Mouse (Mus musculus): ENCODE data around the gene Nsun5. TPM values are rescaled to one million over a fixed set of nuclear protein-coding genes. Genes with fewer than 3 reads are reported as not detected.
A peak's percentile ranks its signal among the peaks of the same experiment; 100 is the strongest.

The Nsun5 gene
- 33.6 and 34.4 TPM in 2 replicates for polyA plus RNA-seq (2012; rRNA removed)

- 0 out of 2 replicates have a peak, but pooled peaks have one; percentile 43 for TF ChIP-seq POLR2A (IDR thresholded peaks at IDR 0.05; ENCODE audit: extremely low read depth, insufficient read depth, low read length)
- no peak for TF ChIP-seq CTCF (IDR thresholded peaks at IDR 0.05; ENCODE audit: extremely low read depth, insufficient read depth, low read length)
- peak within 1 kb of the TSS; percentile 98 for H3K4me3 ChIP-seq (ENCODE audit: insufficient read depth, low read length)
- 0 out of 2 replicates have a peak within 1 kb of the TSS, but pooled peaks have one; percentile 7 for H3K27ac ChIP-seq (ENCODE audit: insufficient read depth, low read length)
- H3K4me1 ChIP-seq (ENCODE audit: control insufficient read depth, insufficient read depth, low read length) = peaks cover 4% of the 10 kb centered on the region; the same call in 1 of the 2 replicates
Observed at GRCm38 (mm10) chr5:135369787-135370654, at the start of gene Nsun5. Gene Nsun5, plus strand, starts transcription at chr5:135369953.

- Histone ChIP-seq H3K4me1 (ENCODE audit: control insufficient read depth, insufficient read depth, low read length) (no peaks in the 10 kb centered on the region), H3K27ac (ENCODE audit: insufficient read depth, low read length) (no peak overlapping the region), H3K4me3 (ENCODE audit: insufficient read depth, low read length) (no peak overlapping the region)
- no peak for TF ChIP-seq CTCF (IDR thresholded peaks at IDR 0.05; ENCODE audit: extremely low read depth, insufficient read depth, low read length)
- no peak for TF ChIP-seq POLR2A (IDR thresholded peaks at IDR 0.05; ENCODE audit: extremely low read depth, insufficient read depth, low read length)
Observed at GRCm38 (mm10) chr5:135322197-135322596, 47.6 kb upstream of the Nsun5 start.

- no peak for TF ChIP-seq CTCF (IDR thresholded peaks at IDR 0.05; ENCODE audit: extremely low read depth, insufficient read depth, low read length)
- no peak for TF ChIP-seq POLR2A (IDR thresholded peaks at IDR 0.05; ENCODE audit: extremely low read depth, insufficient read depth, low read length)
- H3K4me3 ChIP-seq (ENCODE audit: insufficient read depth, low read length) = no peak overlapping the region
- H3K4me1 ChIP-seq (ENCODE audit: control insufficient read depth, insufficient read depth, low read length) = no peaks in the 10 kb centered on the region
- H3K27ac ChIP-seq (ENCODE audit: insufficient read depth, low read length) = no peak overlapping the region
Observed at GRCm38 (mm10) chr5:135326121-135326659, 43.6 kb upstream of the Nsun5 start.

GRCm38 (mm10) chr5:135329471-135329870, 40.3 kb upstream of the Nsun5 start:
- no peak for TF ChIP-seq POLR2A (IDR thresholded peaks at IDR 0.05; ENCODE audit: extremely low read depth, insufficient read depth, low read length)
- no peak for TF ChIP-seq CTCF (IDR thresholded peaks at IDR 0.05; ENCODE audit: extremely low read depth, insufficient read depth, low read length)
- H3K4me1 ChIP-seq (ENCODE audit: control insufficient read depth, insufficient read depth, low read length) = no peaks in the 10 kb centered on the region
- no peak overlapping the region for H3K27ac ChIP-seq (ENCODE audit: insufficient read depth, low read length)
- H3K4me3 ChIP-seq (ENCODE audit: insufficient read depth, low read length) = no peak overlapping the region

GRCm38 (mm10) chr5:135330201-135330600, 39.6 kb upstream of the Nsun5 start:
- H3K4me1 ChIP-seq (ENCODE audit: control insufficient read depth, insufficient read depth, low read length) = no peaks in the 10 kb centered on the region
- no peak overlapping the region for H3K4me3 ChIP-seq (ENCODE audit: insufficient read depth, low read length)
- H3K27ac ChIP-seq (ENCODE audit: insufficient read depth, low read length) = no peak overlapping the region
- TF ChIP-seq CTCF (IDR thresholded peaks at IDR 0.05; ENCODE audit: extremely low read depth, insufficient read depth, low read length) = no peak
- no peak for TF ChIP-seq POLR2A (IDR thresholded peaks at IDR 0.05; ENCODE audit: extremely low read depth, insufficient read depth, low read length)

GRCm38 (mm10) chr5:135331161-135331560, 38.6 kb upstream of the Nsun5 start:
- Histone ChIP-seq H3K4me3 (ENCODE audit: insufficient read depth, low read length) (no peak overlapping the region), H3K27ac (ENCODE audit: insufficient read depth, low read length) (no peak overlapping the region), H3K4me1 (ENCODE audit: control insufficient read depth, insufficient read depth, low read length) (no peaks in the 10 kb centered on the region)
- no peak for TF ChIP-seq CTCF (IDR thresholded peaks at IDR 0.05; ENCODE audit: extremely low read depth, insufficient read depth, low read length)
- no peak for TF ChIP-seq POLR2A (IDR thresholded peaks at IDR 0.05; ENCODE audit: extremely low read depth, insufficient read depth, low read length)

- TF ChIP-seq CTCF (IDR thresholded peaks at IDR 0.05; ENCODE audit: extremely low read depth, insufficient read depth, low read length) = no peak
- no peak for TF ChIP-seq POLR2A (IDR thresholded peaks at IDR 0.05; ENCODE audit: extremely low read depth, insufficient read depth, low read length)
- H3K4me3 ChIP-seq (ENCODE audit: insufficient read depth, low read length) = no peak overlapping the region
- no peak overlapping the region for H3K27ac ChIP-seq (ENCODE audit: insufficient read depth, low read length)
- H3K4me1 ChIP-seq (ENCODE audit: control insufficient read depth, insufficient read depth, low read length) = no peaks in the 10 kb centered on the region
Observed at GRCm38 (mm10) chr5:135337575-135337974, 32.2 kb upstream of the Nsun5 start.

- Histone ChIP-seq H3K4me1 (ENCODE audit: control insufficient read depth, insufficient read depth, low read length) (no peaks in the 10 kb centered on the region), H3K4me3 (ENCODE audit: insufficient read depth, low read length) (no peak overlapping the region), H3K27ac (ENCODE audit: insufficient read depth, low read length) (no peak overlapping the region)
- no peak for TF ChIP-seq POLR2A (IDR thresholded peaks at IDR 0.05; ENCODE audit: extremely low read depth, insufficient read depth, low read length)
- no peak for TF ChIP-seq CTCF (IDR thresholded peaks at IDR 0.05; ENCODE audit: extremely low read depth, insufficient read depth, low read length)
Observed at GRCm38 (mm10) chr5:135345989-135346388, 23.8 kb upstream of the Nsun5 start.

- H3K4me3 ChIP-seq (ENCODE audit: insufficient read depth, low read length) = no peak overlapping the region
- peak; percentile 29; the same call in 1 of the 2 replicates for TF ChIP-seq CTCF (IDR thresholded peaks at IDR 0.05; ENCODE audit: extremely low read depth, insufficient read depth, low read length)
- no peak for TF ChIP-seq POLR2A (IDR thresholded peaks at IDR 0.05; ENCODE audit: extremely low read depth, insufficient read depth, low read length)
- H3K27ac ChIP-seq (ENCODE audit: insufficient read depth, low read length) = no peak overlapping the region
- no peaks in the 10 kb centered on the region for H3K4me1 ChIP-seq (ENCODE audit: control insufficient read depth, insufficient read depth, low read length)
Observed at GRCm38 (mm10) chr5:135346430-135346829, 23.3 kb upstream of the Nsun5 start.
